Mouse (Mus musculus) liver, embryonic 13.5 days (tissue): ENCODE results near the gene Hoxa2. TPM values are rescaled to one million over a fixed set of nuclear protein-coding genes. Genes with fewer than 3 reads are reported as not detected.

Experiments used
- ATAC-seq: fragments of 200-750 bp; cut with Nextera tagmentation; 2 replicates; pipeline ENCODE4 v1.8.0; 2017; ENCODE audit warnings: low read depth, mild to moderate bottlenecking, moderate number of reproducible peaks, moderate library complexity
- DNase-seq: peaks from one replicate; pipeline ENCODE4 v3.0.0; 2022
- H3K27ac ChIP-seq: fragments of 300-500 bp; sonication (generic); 2 replicates; pipeline ENCODE4 v1.5.1; 2015; ENCODE audit warnings: moderate library complexity, mild to moderate bottlenecking, inconsistent platforms
- H3K27me3 ChIP-seq: fragments of 300-500 bp; sonication (generic); 2 replicates; pipeline ENCODE4 v1.6.1; 2015; ENCODE audit warnings: mild to moderate bottlenecking, inconsistent platforms
- H3K36me3 ChIP-seq: fragments of 300-500 bp; sonication (generic); 2 replicates; pipeline ENCODE4 v1.6.1; 2015; ENCODE audit warnings: mild to moderate bottlenecking, inconsistent platforms
- H3K4me1 ChIP-seq: fragments of 300-500 bp; sonication (generic); replicated peaks from 2 replicates; pipeline ENCODE4 v1.6.1; 2015; ENCODE audit warnings: inconsistent platforms
- H3K4me2 ChIP-seq: fragments of 300-500 bp; sonication (generic); 2 replicates; pipeline ENCODE4 v1.6.1; 2015; ENCODE audit warnings: inconsistent platforms, mild to moderate bottlenecking, moderate library complexity
- H3K4me3 ChIP-seq: fragments of 300-500 bp; sonication (generic); replicated peaks from 2 replicates; pipeline ENCODE4 v1.5.1; 2015; ENCODE audit warnings: mild to moderate bottlenecking, inconsistent platforms
- H3K9ac ChIP-seq: fragments of 300-500 bp; sonication (generic); 2 replicates; pipeline ENCODE4 v1.6.1; 2015; ENCODE audit warnings: mild to moderate bottlenecking, inconsistent platforms
- H3K9me3 ChIP-seq: fragments of 300-500 bp; sonication (generic); replicated peaks from 2 replicates; pipeline ENCODE4 v1.6.1; 2016; ENCODE audit warnings: inconsistent platforms
- WGBS: fragments of 180-500 bp; shearing (Covaris S2); methylation state at CpG from one replicate; pipeline ENCODE4 v1.1.7; 2015; ENCODE audit not compliant: insufficient replicate concordance; 5-methylcytosine and 5-hydroxymethylcytosine counted together
- polyA plus RNA-seq: library from polyadenylated mRNA; unstranded; fragments of >200 nt; fragmentation: Nextera tagmentation; extraction: Ambion mirVana; gene quantifications from 2 replicates; pipeline ENCODE4 v1.2.1, GENCODE M21; 2015

The Hoxa2 gene
- polyA plus RNA-seq, 1 experiment from 2014 or later: 0.63 TPM

GRCm38 (mm10) chr6:52176391-52176790 is 11.8 kb upstream of the Hoxa2 start:
- peaks cover 8% of the 10 kb centered on the region for H3K4me1 ChIP-seq
- WGBS: 3% methylated on average over 6 of the region's 6 CpGs
- H3K4me2 ChIP-seq: peak overlapping the region; percentile 39
- peak overlapping the region; percentile 39; the same call in 1 of the 2 replicates for H3K27ac ChIP-seq
- no peaks in the 10 kb centered on the region for H3K9me3 ChIP-seq
- no peaks in the 10 kb centered on the region for H3K36me3 ChIP-seq
- ATAC-seq (no peak), DNase-seq (no peak)
- 0 out of 2 replicates have a peak overlapping the region, but pooled peaks have one; percentile 30 for H3K9ac ChIP-seq
- H3K27me3 ChIP-seq: peaks cover 100% of the 10 kb centered on the region
- peak overlapping the region; percentile 43 for H3K4me3 ChIP-seq

- no peak for ATAC-seq
- peaks cover 100% of the 10 kb centered on the region for H3K27me3 ChIP-seq
These were observed 11.2 kb upstream of the Hoxa2 start for GRCm38 (mm10) chr6:52175864-52176263.

GRCm38 (mm10) chr6:52174968-52175751 is 10.5 kb upstream of the Hoxa2 start:
- Histone ChIP-seq H3K27me3 (peaks cover 100% of the 10 kb centered on the region), H3K4me2 (peak overlapping the region; percentile 39; the same call in 1 of the 2 replicates)
- DNase-seq: no peak

More at GRCm38 (mm10) chr6:52175864-52176263, 11.2 kb upstream of the Hoxa2 start:
- no peaks in the 10 kb centered on the region for H3K36me3 ChIP-seq
- peak overlapping the region; percentile 66; the same call in 1 of the 2 replicates for H3K27ac ChIP-seq
- H3K4me1 ChIP-seq: peaks cover 8% of the 10 kb centered on the region
- peak overlapping the region; percentile 43 for H3K4me3 ChIP-seq
- H3K4me2 ChIP-seq: peak overlapping the region; percentile 39
- DNase-seq: no peak
- peak overlapping the region; percentile 50 for H3K9ac ChIP-seq
- under 1% methylated on average over 17 of the region's 35 CpGs for WGBS
- H3K9me3 ChIP-seq: no peaks in the 10 kb centered on the region

GRCm38 (mm10) chr6:52173648-52174047 is 9.0 kb upstream of the Hoxa2 start:
- no peak overlapping the region for H3K27ac ChIP-seq
- H3K9ac ChIP-seq: no peak overlapping the region
- H3K9me3 ChIP-seq: no peaks in the 10 kb centered on the region
- WGBS: 7% methylated on average over 4 of the region's 4 CpGs
- no peak for DNase-seq
- H3K4me3 ChIP-seq: no peak overlapping the region
- no peak overlapping the region for H3K4me2 ChIP-seq
- H3K36me3 ChIP-seq: no peaks in the 10 kb centered on the region
- ATAC-seq: no peak
- H3K27me3 ChIP-seq: peaks cover 100% of the 10 kb centered on the region
- H3K4me1 ChIP-seq: peaks cover 11% of the 10 kb centered on the region

More at GRCm38 (mm10) chr6:52174968-52175751, 10.5 kb upstream of the Hoxa2 start:
- 3% methylated on average over 41 of the region's 41 CpGs for WGBS
- Histone ChIP-seq H3K4me3 (peak overlapping the region; percentile 43), H3K4me1 (peaks cover 11% of the 10 kb centered on the region), H3K36me3 (no peaks in the 10 kb centered on the region), H3K9me3 (no peaks in the 10 kb centered on the region), H3K27ac (peak overlapping the region; percentile 66), H3K9ac (peak overlapping the region; percentile 50)
- no peak for ATAC-seq

GRCm38 (mm10) chr6:52172501-52172900 is 7.9 kb upstream of the Hoxa2 start:
- H3K9ac ChIP-seq: no peak overlapping the region
- WGBS: 3% methylated on average over 34 of the region's 35 CpGs
- no peaks in the 10 kb centered on the region for H3K36me3 ChIP-seq
- H3K4me3 ChIP-seq: peak overlapping the region; percentile 26
- H3K27me3 ChIP-seq: peaks cover 100% of the 10 kb centered on the region
- H3K4me1 ChIP-seq: peaks cover 11% of the 10 kb centered on the region
- H3K9me3 ChIP-seq: no peaks in the 10 kb centered on the region
- H3K4me2 ChIP-seq: peak overlapping the region; percentile 44
- H3K27ac ChIP-seq: 0 out of 2 replicates have a peak overlapping the region, but pooled peaks have one; percentile 47
- DNase-seq: peak; percentile 28
- ATAC-seq: no peak

GRCm38 (mm10) chr6:52171938-52172337 is 7.3 kb upstream of the Hoxa2 start:
- DNase-seq: no peak
- no peaks in the 10 kb centered on the region for H3K36me3 ChIP-seq
- H3K4me1 ChIP-seq: peaks cover 11% of the 10 kb centered on the region
- no peak overlapping the region for H3K27ac ChIP-seq
- ATAC-seq: no peak
- WGBS: 30% methylated on average over 7 of the region's 7 CpGs
- H3K9me3 ChIP-seq: no peaks in the 10 kb centered on the region
- peaks cover 100% of the 10 kb centered on the region for H3K27me3 ChIP-seq
- H3K9ac ChIP-seq: no peak overlapping the region
- H3K4me3 ChIP-seq: no peak overlapping the region
- peak overlapping the region; percentile 44; the same call in 1 of the 2 replicates for H3K4me2 ChIP-seq

GRCm38 (mm10) chr6:52171331-52171730 is 6.7 kb upstream of the Hoxa2 start:
- Histone ChIP-seq H3K36me3 (no peaks in the 10 kb centered on the region), H3K27ac (peak overlapping the region; percentile 32; the same call in 1 of the 2 replicates), H3K27me3 (peaks cover 100% of the 10 kb centered on the region), H3K4me1 (peaks cover 11% of the 10 kb centered on the region), H3K9me3 (no peaks in the 10 kb centered on the region), H3K4me3 (no peak overlapping the region), H3K4me2 (no peak overlapping the region), H3K9ac (no peak overlapping the region)
- DNase-seq: no peak
- ATAC-seq: no peak
- WGBS: 17% methylated on average over 4 of the region's 4 CpGs

GRCm38 (mm10) chr6:52170898-52171223 is 6.2 kb upstream of the Hoxa2 start:
- no peak overlapping the region for H3K9ac ChIP-seq
- 4% methylated on average over 5 of the region's 5 CpGs for WGBS
- no peaks in the 10 kb centered on the region for H3K9me3 ChIP-seq
- H3K4me2 ChIP-seq: peak overlapping the region; percentile 17; the same call in 1 of the 2 replicates
- peak overlapping the region; percentile 66 for H3K27ac ChIP-seq
- no peak for ATAC-seq
- peaks cover 100% of the 10 kb centered on the region for H3K27me3 ChIP-seq
- H3K4me1 ChIP-seq: peaks cover 11% of the 10 kb centered on the region
- no peaks in the 10 kb centered on the region for H3K36me3 ChIP-seq
- no peak for DNase-seq
- H3K4me3 ChIP-seq: no peak overlapping the region

- no peak overlapping the region for H3K9ac ChIP-seq
- no peaks in the 10 kb centered on the region for H3K36me3 ChIP-seq
- no peaks in the 10 kb centered on the region for H3K9me3 ChIP-seq
- 5% methylated on average over 40 of the region's 40 CpGs for WGBS
- DNase-seq (no peak), ATAC-seq (peak; percentile 57; the same call in 1 of the 2 replicates)
- peaks cover 11% of the 10 kb centered on the region for H3K4me1 ChIP-seq
- H3K4me3 ChIP-seq: no peak overlapping the region; the same call in 1 of the 2 replicates
- H3K4me2 ChIP-seq: peak overlapping the region; percentile 17; the same call in 1 of the 2 replicates
- H3K27me3 ChIP-seq: peaks cover 100% of the 10 kb centered on the region
- peak overlapping the region; percentile 66 for H3K27ac ChIP-seq
These were observed 5.7 kb upstream of the Hoxa2 start for GRCm38 (mm10) chr6:52170166-52170897.

- DNase-seq (no peak), ATAC-seq (no peak)
- Histone ChIP-seq H3K9ac (no peak overlapping the region), H3K4me3 (no peak overlapping the region), H3K27ac (peak overlapping the region; percentile 66), H3K4me1 (peaks cover 11% of the 10 kb centered on the region), H3K4me2 (no peak overlapping the region), H3K36me3 (no peaks in the 10 kb centered on the region), H3K9me3 (no peaks in the 10 kb centered on the region), H3K27me3 (peaks cover 100% of the 10 kb centered on the region)
- WGBS: 24% methylated on average over 16 of the region's 16 CpGs
These were observed 5.0 kb upstream of the Hoxa2 start for GRCm38 (mm10) chr6:52169499-52170165.
